Mouse (Mus musculus) heart, embryonic 16.5 days (tissue): Measurements from ENCODE around the gene Ndufa3. TPM values are rescaled to one million over a fixed set of nuclear protein-coding genes. Genes with fewer than 3 reads are reported as not detected.

Experiments used
- ATAC-seq: fragments of 200-750 bp; cut with Nextera tagmentation; replicated peaks from 2 replicates; pipeline ENCODE4 v1.8.0; 2017; ENCODE audit warnings: moderate number of reproducible peaks; ENCODE audit not compliant: insufficient read depth, low FRiP score; ENCODE audit errors: extremely low read depth
- H3K27ac ChIP-seq: fragments of 300-500 bp; sonication (generic); 2 replicates; pipeline ENCODE4 v1.5.1; 2014; ENCODE audit warnings: mild to moderate bottlenecking, low read length, control low read depth, moderate library complexity
- H3K27me3 ChIP-seq: fragments of 300-500 bp; sonication (generic); 2 replicates; pipeline ENCODE4 v1.6.1; 2014; ENCODE audit warnings: low read length, mixed read lengths; ENCODE audit not compliant: control insufficient read depth, insufficient read depth
- H3K36me3 ChIP-seq: fragments of 300-500 bp; sonication (generic); 2 replicates; pipeline ENCODE4 v1.6.1; 2014; ENCODE audit not compliant: control insufficient read depth, insufficient read depth
- H3K4me1 ChIP-seq: fragments of 300-500 bp; sonication (generic); 2 replicates; pipeline ENCODE4 v1.6.1; 2014; ENCODE audit warnings: low read length, mixed read lengths; ENCODE audit not compliant: control insufficient read depth, insufficient read depth
- H3K4me2 ChIP-seq: fragments of 300-500 bp; sonication (generic); 2 replicates; pipeline ENCODE4 v1.6.1; 2014; ENCODE audit warnings: low read depth, mild to moderate bottlenecking, control low read depth, low read length
- H3K4me3 ChIP-seq: fragments of 300-500 bp; sonication (generic); 2 replicates; pipeline ENCODE4 v1.5.1; 2014; ENCODE audit warnings: mild to moderate bottlenecking, control low read depth, low read length
- H3K9ac ChIP-seq: fragments of 300-500 bp; sonication (generic); 2 replicates; pipeline ENCODE4 v1.6.1; 2014; ENCODE audit warnings: low read length, control low read depth
- H3K9me3 ChIP-seq: fragments of 300-500 bp; sonication (generic); replicated peaks from 2 replicates; pipeline ENCODE4 v1.6.1; 2016; ENCODE audit warnings: low read length; ENCODE audit not compliant: control insufficient read depth
- WGBS: fragments of 180-500 bp; shearing (Covaris S2); extraction: QIAGEN DNeasy Blood & Tissue Kit; methylation state at CpG from one replicate; pipeline ENCODE4 v1.1.7; 2014; 5-methylcytosine and 5-hydroxymethylcytosine counted together
- polyA plus RNA-seq: library from polyadenylated mRNA; unstranded; fragments of >200 nt; fragmentation: Nextera tagmentation; extraction: Ambion mirVana; gene quantifications from 2 replicates; pipeline ENCODE4 v1.2.1, GENCODE M21; 2015

Ndufa3 gene
- polyA plus RNA-seq, 1 experiment from 2014 or later: 644 TPM

- Histone ChIP-seq H3K36me3 (no peaks in the 10 kb centered on the region), H3K4me2 (no peak overlapping the region), H3K9ac (no peak overlapping the region), H3K27ac (no peak overlapping the region), H3K4me1 (peaks cover 7% of the 10 kb centered on the region), H3K27me3 (no peaks in the 10 kb centered on the region), H3K4me3 (no peak overlapping the region), H3K9me3 (0 out of 2 replicates have a peak, but pooled peaks cover 2% of the 10 kb centered on the region)
- 17% methylated on average over 2 of the region's 2 CpGs for WGBS
- ATAC-seq: peak; percentile 68; the same call in 1 of the 2 replicates
These were observed 10.4 kb upstream of the Ndufa3 start for GRCm38 (mm10) chr7:3606798-3607197.

- no peak overlapping the region for H3K9ac ChIP-seq
- peaks cover 7% of the 10 kb centered on the region for H3K4me1 ChIP-seq
- no peak overlapping the region for H3K4me3 ChIP-seq
- H3K36me3 ChIP-seq: no peaks in the 10 kb centered on the region
- H3K4me2 ChIP-seq: no peak overlapping the region
- WGBS: 79% methylated on average over 6 of the region's 6 CpGs
- no peak overlapping the region for H3K27ac ChIP-seq
- 0 out of 2 replicates have a peak, but pooled peaks cover 2% of the 10 kb centered on the region for H3K9me3 ChIP-seq
- H3K27me3 ChIP-seq: no peaks in the 10 kb centered on the region
- ATAC-seq: no peak
These were observed 9.8 kb upstream of the Ndufa3 start for GRCm38 (mm10) chr7:3607391-3607790.

- H3K27me3 ChIP-seq: no peaks in the 10 kb centered on the region
- no peaks in the 10 kb centered on the region for H3K36me3 ChIP-seq
- WGBS: 77% methylated on average over 3 of the region's 3 CpGs
- peak overlapping the region; percentile 43 for H3K27ac ChIP-seq
- no peak overlapping the region for H3K9ac ChIP-seq
- no peak for ATAC-seq
- 0 out of 2 replicates have a peak, but pooled peaks cover 2% of the 10 kb centered on the region for H3K9me3 ChIP-seq
- H3K4me3 ChIP-seq: no peak overlapping the region
- peaks cover 7% of the 10 kb centered on the region for H3K4me1 ChIP-seq
- no peak overlapping the region for H3K4me2 ChIP-seq
These were observed 8.5 kb upstream of the Ndufa3 start for GRCm38 (mm10) chr7:3608668-3609067.

GRCm38 (mm10) chr7:3609082-3609481 is 8.1 kb upstream of the Ndufa3 start:
- WGBS: 37% methylated on average over 3 of the region's 3 CpGs
- H3K36me3 ChIP-seq: no peaks in the 10 kb centered on the region
- H3K4me2 ChIP-seq: no peak overlapping the region
- peak; percentile 64 for ATAC-seq
- 0 out of 2 replicates have a peak, but pooled peaks cover 2% of the 10 kb centered on the region for H3K9me3 ChIP-seq
- H3K27ac ChIP-seq: peak overlapping the region; percentile 43
- H3K27me3 ChIP-seq: no peaks in the 10 kb centered on the region
- no peak overlapping the region for H3K9ac ChIP-seq
- H3K4me3 ChIP-seq: no peak overlapping the region
- H3K4me1 ChIP-seq: peaks cover 7% of the 10 kb centered on the region

- WGBS: 80% methylated on average over 3 of the region's 3 CpGs
- H3K9ac ChIP-seq: no peak overlapping the region
- no peaks in the 10 kb centered on the region for H3K27me3 ChIP-seq
- ATAC-seq: no peak
- H3K4me3 ChIP-seq: no peak overlapping the region
- H3K4me1 ChIP-seq: peaks cover 7% of the 10 kb centered on the region
- H3K4me2 ChIP-seq: no peak overlapping the region
- no peaks in the 10 kb centered on the region for H3K36me3 ChIP-seq
- H3K27ac ChIP-seq: no peak overlapping the region
- 0 out of 2 replicates have a peak, but pooled peaks cover 2% of the 10 kb centered on the region for H3K9me3 ChIP-seq
These were observed 6.7 kb upstream of the Ndufa3 start for GRCm38 (mm10) chr7:3610437-3610836.

GRCm38 (mm10) chr7:3611006-3611405 is 6.2 kb upstream of the Ndufa3 start:
- Histone ChIP-seq H3K36me3 (no peaks in the 10 kb centered on the region), H3K27ac (no peak overlapping the region), H3K9ac (no peak overlapping the region), H3K27me3 (no peaks in the 10 kb centered on the region), H3K9me3 (no peaks in the 10 kb centered on the region), H3K4me1 (peaks cover 7% of the 10 kb centered on the region), H3K4me3 (no peak overlapping the region), H3K4me2 (no peak overlapping the region)
- ATAC-seq: no peak
- WGBS: 78% methylated on average over 13 of the region's 13 CpGs

GRCm38 (mm10) chr7:3614021-3614420 is 3.2 kb upstream of the Ndufa3 start:
- Histone ChIP-seq H3K27me3 (no peaks in the 10 kb centered on the region), H3K4me3 (no peak overlapping the region), H3K9me3 (no peaks in the 10 kb centered on the region), H3K36me3 (peaks cover 3% of the 10 kb centered on the region; the same call in 1 of the 2 replicates), H3K9ac (no peak overlapping the region), H3K4me1 (peaks cover 10% of the 10 kb centered on the region), H3K4me2 (no peak overlapping the region), H3K27ac (no peak overlapping the region)
- ATAC-seq: no peak
- 74% methylated on average over 3 of the region's 3 CpGs for whole genome bisulfite sequencing

GRCm38 (mm10) chr7:3616057-3616388 is 1.1 kb upstream of the Ndufa3 start, which contains the start of gene Oscar:
Gene Oscar, minus strand, starts transcription at chr7:3616157.
- peaks cover 5% of the 10 kb centered on the region for H3K4me1 ChIP-seq
- no peak for ATAC-seq
- no peak within 1 kb of the TSS for H3K27ac ChIP-seq
- peaks cover 13% of the 10 kb centered on the region for H3K36me3 ChIP-seq
- WGBS: 79% methylated on average over 4 of the region's 4 CpGs
- no peaks in the 10 kb centered on the region for H3K9me3 ChIP-seq
- H3K9ac ChIP-seq: no peak within 1 kb of the TSS
- H3K27me3 ChIP-seq: no peaks in the 10 kb centered on the region
- peak within 1 kb of the TSS; percentile 44 for H3K4me2 ChIP-seq
- H3K4me3 ChIP-seq: peak within 1 kb of the TSS; percentile 85

GRCm38 (mm10) chr7:3616389-3617241 is 558 bp upstream of the Ndufa3 start:
- H3K27ac ChIP-seq: no peak overlapping the region
- H3K4me2 ChIP-seq: peak overlapping the region; percentile 44
- H3K9me3 ChIP-seq: no peaks in the 10 kb centered on the region
- H3K9ac ChIP-seq: no peak overlapping the region
- peaks cover 13% of the 10 kb centered on the region for H3K36me3 ChIP-seq
- peak overlapping the region; percentile 85 for H3K4me3 ChIP-seq
- H3K4me1 ChIP-seq: peaks cover 5% of the 10 kb centered on the region
- WGBS: 40% methylated on average over 6 of the region's 6 CpGs
- H3K27me3 ChIP-seq: no peaks in the 10 kb centered on the region
- ATAC-seq: no peak
